Mouse (Mus musculus): Measurements from ENCODE around the gene Dync2h1.
"Not testable (repeated sequence)": the region's sequence is repeated elsewhere in the genome, so short reads cannot be mapped to it uniquely, and the experiment has no call there.

Gene Dync2h1

GRCm38 (mm10) chr9:7184172-7184896, at the start of gene Dync2h1, which contains the start of gene Dcun1d5:
Gene Dync2h1 (minus strand): TSS chr9:7184446.
Gene Dcun1d5 (plus strand): TSS chr9:7184520.
- in situ Hi-C loops (cut with MboI; ENCODE audit: low sequenced_read_pairs) = no loop called here

GRCm38 (mm10) chr9:7221460-7221859, 37.2 kb upstream of the Dync2h1 start:
- in situ Hi-C loops (cut with MboI; ENCODE audit: low sequenced_read_pairs) = no loop called here

DNA sequence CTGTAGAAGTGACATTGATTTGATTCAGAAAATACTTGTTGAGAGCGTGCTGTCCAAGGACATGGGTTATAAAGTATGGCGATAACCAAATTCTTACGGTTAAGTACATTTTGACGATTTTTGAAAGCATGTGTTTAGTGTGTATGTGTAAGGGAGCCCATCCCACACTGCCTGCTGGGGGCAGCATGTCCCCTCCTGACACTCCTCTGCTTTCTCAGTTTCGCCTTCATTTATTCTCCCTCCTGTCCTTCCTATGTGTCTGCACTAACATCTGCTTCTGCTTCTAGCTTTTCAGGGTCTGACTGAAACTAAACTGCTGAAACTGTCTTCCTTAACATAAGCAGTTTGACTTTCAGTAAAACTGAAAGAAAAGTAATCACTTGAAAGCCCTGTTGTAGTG, 36.8 kb upstream of the Dync2h1 start:
- in situ Hi-C loops (cut with MboI; ENCODE audit: low sequenced_read_pairs) = no loop called here

- in situ Hi-C loops (cut with MboI; ENCODE audit: low sequenced_read_pairs) = no loop called here
Measured at GRCm38 (mm10) chr9:7216240-7216639, 32.0 kb upstream of the Dync2h1 start.

DNA sequence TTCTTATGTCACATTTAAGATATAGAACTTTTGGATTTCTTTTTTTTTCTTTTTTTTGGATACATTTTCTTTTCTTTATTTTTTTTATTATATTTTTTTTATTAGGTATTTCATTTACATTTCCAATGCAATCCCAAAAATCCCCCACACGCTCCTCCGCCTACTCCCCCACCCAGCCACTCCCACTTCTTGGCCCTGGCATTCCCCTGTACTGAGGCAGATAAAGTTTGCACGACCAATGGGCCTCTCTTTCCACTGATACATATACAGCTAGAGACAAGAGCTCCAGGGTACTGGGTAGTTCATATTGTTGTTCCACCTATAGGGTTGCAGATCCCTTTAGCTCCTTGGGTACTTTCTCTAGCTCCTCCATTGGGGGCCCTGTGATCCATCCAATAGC, 6.4 kb upstream of the Dync2h1 start:
- in situ Hi-C loops (cut with MboI; ENCODE audit: low sequenced_read_pairs) = not testable (repeated sequence)

- in situ Hi-C loops (cut with MboI; ENCODE audit: low sequenced_read_pairs) = no loop called here
Measured at GRCm38 (mm10) chr9:7184897-7185291, 648 bp upstream of the Dync2h1 start.

GRCm38 (mm10) chr9:7176618-7177610, 7.3 kb downstream of the Dync2h1 start:
- in situ Hi-C loops (cut with MboI; ENCODE audit: low sequenced_read_pairs) = no loop called here

- in situ Hi-C loops (cut with MboI; ENCODE audit: low sequenced_read_pairs) = no loop called here
Measured at GRCm38 (mm10) chr9:7173756-7174155, 10.5 kb downstream of the Dync2h1 start.

- in situ Hi-C loops (cut with MboI; ENCODE audit: low sequenced_read_pairs) = no loop called here
Measured at GRCm38 (mm10) chr9:7167339-7167998, 16.8 kb downstream of the Dync2h1 start.

DNA sequence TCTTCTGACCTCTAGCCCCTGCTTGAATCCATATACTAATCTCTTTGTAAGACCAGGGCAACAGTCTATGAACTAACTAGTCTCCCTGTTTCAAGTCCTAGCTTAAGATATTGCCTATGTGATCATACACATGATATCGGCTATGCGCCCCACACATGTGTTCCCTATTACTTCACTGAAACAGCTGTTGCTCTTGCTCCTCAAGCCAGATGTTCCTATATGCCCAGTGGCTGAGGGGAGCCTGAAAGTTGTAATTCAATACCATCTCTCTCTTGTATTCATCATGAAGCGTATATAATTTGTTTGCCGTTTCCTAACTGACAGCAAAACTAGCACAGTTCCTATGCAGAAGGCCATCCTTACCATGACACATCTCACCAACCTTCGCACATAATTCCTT, 23.6 kb downstream of the Dync2h1 start:
- in situ Hi-C loops (cut with MboI; ENCODE audit: low sequenced_read_pairs) = no loop called here

DNA sequence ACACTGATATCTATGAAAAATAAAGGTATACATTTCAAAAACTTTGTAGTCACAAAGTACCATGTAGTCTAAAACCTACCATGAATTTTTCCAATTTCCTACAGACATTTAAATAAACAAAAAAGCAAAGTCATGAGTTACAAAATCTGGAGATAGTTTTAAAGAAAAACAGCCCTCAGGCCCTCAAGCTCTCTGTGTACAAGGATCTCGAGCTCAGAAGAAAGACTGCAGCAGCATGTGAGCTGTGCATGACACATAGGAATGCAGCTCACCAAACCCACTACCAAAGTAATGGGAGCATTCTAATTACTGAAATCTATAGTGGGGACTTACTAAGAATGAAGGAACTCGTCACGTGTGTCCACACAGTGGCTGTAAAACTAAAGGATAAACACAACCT, 24.5 kb downstream of the Dync2h1 start:
- in situ Hi-C loops (cut with MboI; ENCODE audit: low sequenced_read_pairs) = no loop called here

DNA sequence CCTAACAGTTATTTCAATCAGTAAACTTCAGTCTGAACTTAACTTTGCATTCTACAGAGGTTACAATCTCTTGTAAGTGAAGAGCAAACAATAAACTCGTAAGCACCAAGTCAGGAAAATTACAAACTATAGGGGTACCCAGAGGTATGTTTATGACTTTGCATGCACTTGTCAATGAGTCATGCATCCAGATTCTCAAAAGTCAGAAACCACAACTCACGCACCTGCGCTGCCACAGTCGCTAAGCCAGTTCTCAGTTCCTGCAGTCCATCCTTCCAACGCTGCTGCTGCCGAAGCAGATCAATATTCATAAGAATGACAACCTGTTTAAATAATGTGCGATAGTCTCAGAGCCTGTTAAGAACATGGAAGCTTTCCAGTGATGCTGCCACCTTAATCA, 25.6 kb downstream of the Dync2h1 start:
- in situ Hi-C loops (cut with MboI; ENCODE audit: low sequenced_read_pairs) = no loop called here

DNA sequence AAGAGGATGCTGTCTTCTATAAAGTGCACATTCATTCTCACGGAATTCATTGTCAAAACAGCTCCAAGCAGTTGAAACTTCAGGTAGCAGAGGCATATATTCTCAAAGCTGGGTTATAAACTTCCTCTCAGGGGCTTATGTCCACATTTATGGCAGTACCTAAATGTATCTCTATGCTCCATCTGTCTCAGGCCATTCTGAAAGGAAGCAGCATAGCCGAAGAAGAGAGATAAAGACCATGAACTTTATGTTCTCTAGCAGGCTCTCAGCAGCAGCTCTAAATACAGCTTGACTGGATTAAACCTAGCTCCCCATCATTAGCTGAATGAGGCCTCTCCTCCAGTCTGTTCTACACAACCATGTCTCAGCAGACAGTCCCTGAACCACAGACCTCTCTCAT, 29.9 kb downstream of the Dync2h1 start:
- in situ Hi-C loops (cut with MboI; ENCODE audit: low sequenced_read_pairs) = no loop called here

DNA sequence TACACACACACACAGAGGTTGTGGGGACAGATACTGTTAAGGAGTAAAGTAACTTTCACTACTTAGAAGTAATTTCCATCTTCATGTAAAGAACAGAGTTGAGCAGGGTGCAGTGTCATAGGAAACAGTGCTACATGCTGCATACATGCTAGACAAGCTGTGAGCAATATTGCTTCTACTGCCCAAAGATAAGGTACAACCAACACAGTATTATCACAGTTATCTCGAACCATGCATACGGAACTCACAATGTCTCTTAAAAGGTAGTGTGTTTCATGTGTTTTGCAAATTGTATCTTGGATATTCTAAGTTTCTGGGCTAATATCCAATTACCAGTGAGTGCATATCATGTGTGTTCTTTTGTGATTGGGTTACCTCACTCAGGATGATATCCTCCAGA, 61.4 kb downstream of the Dync2h1 start:
- in situ Hi-C loops (cut with MboI; ENCODE audit: low sequenced_read_pairs) = no loop called here

GRCm38 (mm10) chr9:7110166-7110565, 74.1 kb downstream of the Dync2h1 start:
- in situ Hi-C loops (cut with MboI; ENCODE audit: low sequenced_read_pairs) = no loop called here

- in situ Hi-C loops (cut with MboI; ENCODE audit: low sequenced_read_pairs) = no loop called here
Measured at GRCm38 (mm10) chr9:7101361-7101760, 82.9 kb downstream of the Dync2h1 start.

GRCm38 (mm10) chr9:7074625-7075024, 109.6 kb downstream of the Dync2h1 start:
- in situ Hi-C loops (cut with MboI; ENCODE audit: low sequenced_read_pairs) = no loop called here

DNA sequence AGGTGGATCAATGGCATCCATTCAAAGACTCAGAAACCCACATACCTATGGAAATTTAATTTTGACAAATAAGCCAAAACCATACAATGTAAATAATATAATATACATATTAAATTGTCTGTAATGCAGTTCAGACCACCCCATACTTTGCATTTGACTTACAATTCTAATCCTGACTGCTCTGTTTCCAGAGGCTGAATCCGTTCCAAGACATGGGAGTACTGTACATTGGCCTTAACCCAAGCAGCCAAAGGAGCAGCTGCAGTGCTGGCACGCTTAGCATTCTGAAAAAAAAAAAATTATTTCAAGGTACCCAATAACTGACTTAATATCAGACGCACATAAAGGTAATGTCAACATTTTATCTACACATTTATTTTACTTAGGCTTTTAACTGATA, 113.4 kb downstream of the Dync2h1 start:
- in situ Hi-C loops (cut with MboI; ENCODE audit: low sequenced_read_pairs) = no loop called here

DNA sequence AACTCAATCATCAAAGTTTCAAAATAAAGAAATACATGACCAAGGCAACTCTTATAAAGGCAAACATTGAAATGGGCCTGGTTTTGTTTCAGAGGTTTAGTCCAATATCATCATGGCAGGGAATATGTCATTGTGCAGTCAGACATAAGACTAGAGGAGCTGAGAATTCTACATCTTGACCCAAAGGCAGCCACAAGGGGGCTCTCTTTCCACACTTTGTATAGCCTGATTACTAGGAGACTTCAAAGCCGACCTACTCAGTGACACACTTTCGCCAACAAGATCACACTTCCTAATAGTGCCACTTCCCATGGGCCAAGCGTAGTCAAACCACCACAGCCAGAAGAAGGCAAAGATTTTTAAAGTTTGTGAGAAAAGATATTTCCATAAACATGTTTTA, 133.7 kb downstream of the Dync2h1 start:
- in situ Hi-C loops (cut with MboI; ENCODE audit: low sequenced_read_pairs) = no loop called here

- in situ Hi-C loops (cut with MboI; ENCODE audit: low sequenced_read_pairs) = no loop called here
Measured at GRCm38 (mm10) chr9:7042635-7043273, 141.5 kb downstream of the Dync2h1 start.

DNA sequence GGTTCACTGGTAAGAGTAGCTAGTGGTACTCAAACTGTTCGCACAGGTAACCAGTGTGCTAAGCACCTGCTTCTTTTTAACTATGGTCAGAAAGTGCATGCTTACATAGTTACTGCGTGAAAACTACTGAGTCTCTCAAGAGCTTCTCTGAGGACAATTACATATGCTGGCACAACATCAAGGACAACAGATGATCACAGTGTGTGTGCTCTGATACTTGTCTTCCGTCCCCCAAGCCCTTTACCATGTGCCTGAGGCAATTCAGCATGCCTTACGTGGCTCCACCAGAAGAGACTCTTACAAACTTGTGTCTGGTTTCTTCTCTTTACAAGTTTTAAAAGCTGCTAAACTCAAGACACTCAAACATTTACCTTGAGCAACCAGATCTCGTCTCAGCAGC, 143.0 kb downstream of the Dync2h1 start:
- in situ Hi-C loops (cut with MboI; ENCODE audit: low sequenced_read_pairs) = no loop called here

All from CH12F3 (cell line).